Mouse (Mus musculus) layer of hippocampus, adult 11-12 months (tissue): Measurements from ENCODE around the gene Pgp.

ENCODE experiments used
- DNase-seq: peaks from one replicate; pipeline ENCODE4 v3.0.0; 2022; ENCODE audit warnings: low spot score

Gene Pgp

GRCm38 (mm10) chr17:24461580-24461979, 8.6 kb upstream of the Pgp start:
- no peak for DNase-seq

- DNase-seq = no peak
These were observed 7.3 kb upstream of the Pgp start for GRCm38 (mm10) chr17:24462932-24463331.

- DNase-seq = no peak
These were observed 6.6 kb upstream of the Pgp start for GRCm38 (mm10) chr17:24463374-24464133.

GRCm38 (mm10) chr17:24468636-24469246, 1.5 kb upstream of the Pgp start:
- no peak for DNase-seq

GRCm38 (mm10) chr17:24469336-24469909, 769 bp upstream of the Pgp start:
- no peak for DNase-seq

GRCm38 (mm10) chr17:24470701-24471527, 722 bp downstream of the Pgp start:
- DNase-seq = peak; percentile 24

- DNase-seq = no peak
These were observed 2.3 kb downstream of the Pgp start for GRCm38 (mm10) chr17:24472512-24472911.

- DNase-seq = no peak
These were observed 3.6 kb downstream of the Pgp start, which contains the start of gene Bricd5 for GRCm38 (mm10) chr17:24473612-24474275. Gene Bricd5, plus strand, starts transcription at chr17:24473884.

GRCm38 (mm10) chr17:24474557-24474956, 4.4 kb downstream of the Pgp start:
- DNase-seq = peak; percentile 72

GRCm38 (mm10) chr17:24475586-24475985, 5.4 kb downstream of the Pgp start:
- DNase-seq = no peak

- no peak for DNase-seq
These were observed 6.0 kb downstream of the Pgp start for GRCm38 (mm10) chr17:24476022-24476776.

- no peak for DNase-seq
These were observed 7.1 kb downstream of the Pgp start for GRCm38 (mm10) chr17:24477053-24477984.

GRCm38 (mm10) chr17:24477985-24478600, 7.9 kb downstream of the Pgp start:
- no peak for DNase-seq

GRCm38 (mm10) chr17:24478663-24479380, 8.6 kb downstream of the Pgp start, which contains the start of gene Mlst8:
Gene Mlst8, minus strand, starts transcription at chr17:24479078.
- DNase-seq = peak; percentile 98

GRCm38 (mm10) chr17:24479431-24479830, 9.2 kb downstream of the Pgp start:
- no peak for DNase-seq

GRCm38 (mm10) chr17:24480201-24480826, 10.1 kb downstream of the Pgp start:
- DNase-seq = no peak

- DNase-seq = no peak
These were observed 11.0 kb downstream of the Pgp start for GRCm38 (mm10) chr17:24481027-24481815.
